Mouse (Mus musculus): ENCODE results near the gene Srebf1.
A peak's percentile ranks its signal among the peaks of the same experiment; 100 is the strongest.

The Srebf1 gene

DNA sequence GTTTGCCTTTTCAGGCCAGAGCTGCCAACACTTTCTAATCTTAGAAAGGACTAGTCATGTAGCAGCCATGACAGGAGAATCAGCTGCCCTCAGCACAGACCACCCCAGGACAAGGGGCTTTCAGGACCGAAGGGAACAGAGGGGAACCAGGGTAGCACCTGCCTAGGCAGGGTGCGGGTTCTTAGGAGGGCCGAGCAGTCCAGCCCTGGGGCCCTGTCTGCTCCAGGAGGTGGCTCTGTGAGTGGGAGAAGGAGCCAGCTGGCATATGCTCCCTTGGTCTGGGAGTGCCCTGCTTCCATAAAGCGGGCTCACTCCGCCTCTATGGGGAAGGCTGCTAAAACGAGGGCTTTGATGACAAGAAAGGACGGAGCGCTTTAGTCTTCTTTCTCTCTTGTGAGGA is 10.9 kb upstream of the Srebf1 start:
- peak; percentile 14 for DNase-seq

DNA sequence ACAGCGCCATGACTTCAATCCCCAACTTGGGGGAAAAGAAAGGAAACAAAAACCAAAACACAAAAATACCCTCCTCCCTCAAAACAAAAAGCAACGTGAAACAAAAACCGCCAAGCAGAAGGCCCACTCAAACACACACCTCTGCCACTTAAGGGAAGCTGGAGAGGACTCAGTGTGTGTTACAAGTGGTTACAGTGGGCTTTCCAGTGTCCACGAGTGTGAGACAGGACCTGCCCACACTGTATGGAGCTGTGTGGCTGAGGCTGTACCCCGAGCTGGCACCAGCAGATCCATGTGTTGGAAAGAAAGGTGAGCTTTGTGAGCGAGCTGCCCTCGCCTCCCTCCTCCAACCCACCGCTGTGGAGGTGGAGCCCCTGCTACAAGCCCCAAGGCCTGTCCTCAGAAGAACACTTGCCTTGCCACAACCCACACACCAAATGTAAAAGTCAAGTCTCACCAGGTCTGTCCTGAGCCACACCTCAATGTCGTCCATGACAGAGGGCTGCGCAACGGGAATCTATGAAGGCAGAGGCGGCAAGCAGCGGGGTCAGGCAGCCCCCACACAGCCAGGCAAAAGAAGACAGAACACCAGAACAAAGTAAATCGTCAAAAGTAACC is 10.2 kb upstream of the Srebf1 start:
- no peak for DNase-seq

DNA sequence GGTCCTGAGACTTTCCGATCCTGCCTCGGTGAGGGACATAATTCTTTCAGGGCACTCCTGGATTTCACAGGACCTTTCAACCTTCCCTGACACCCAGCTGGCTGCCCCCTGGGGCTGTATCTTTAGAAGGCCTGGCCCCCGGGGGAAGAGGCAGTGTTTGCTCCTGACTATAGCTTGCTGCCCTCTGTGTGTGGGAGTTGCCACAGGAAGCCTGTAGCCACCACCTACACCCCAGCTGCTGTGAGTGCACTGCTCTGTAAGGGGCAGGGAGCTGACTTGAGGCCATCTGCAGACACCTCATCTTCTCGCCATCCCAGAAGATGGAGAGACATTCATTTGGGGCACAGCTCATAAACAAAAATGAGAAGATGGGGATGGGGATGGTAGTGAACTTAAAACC is 9.6 kb upstream of the Srebf1 start:
- DNase-seq = no peak

DNA sequence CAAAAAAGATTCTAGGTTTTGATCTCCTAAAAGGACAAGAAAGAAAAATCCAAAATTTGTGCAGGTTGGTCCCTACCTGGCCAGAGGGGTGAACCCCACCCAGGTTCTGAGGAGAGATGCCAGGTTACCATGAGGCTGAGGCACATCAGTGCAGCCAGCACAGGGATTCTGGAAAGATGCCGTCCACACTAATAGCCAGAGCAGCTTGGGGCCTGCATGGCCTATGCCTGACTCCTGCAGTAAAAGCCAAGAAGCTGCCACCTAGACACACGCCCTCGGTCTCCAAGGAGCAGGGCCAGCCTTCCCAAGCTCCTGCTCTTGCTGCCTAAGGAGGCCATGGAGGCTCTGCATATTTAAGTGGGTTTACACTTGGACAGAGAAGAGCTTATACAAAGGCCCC is 8.9 kb upstream of the Srebf1 start:
- no peak for DNase-seq

DNA sequence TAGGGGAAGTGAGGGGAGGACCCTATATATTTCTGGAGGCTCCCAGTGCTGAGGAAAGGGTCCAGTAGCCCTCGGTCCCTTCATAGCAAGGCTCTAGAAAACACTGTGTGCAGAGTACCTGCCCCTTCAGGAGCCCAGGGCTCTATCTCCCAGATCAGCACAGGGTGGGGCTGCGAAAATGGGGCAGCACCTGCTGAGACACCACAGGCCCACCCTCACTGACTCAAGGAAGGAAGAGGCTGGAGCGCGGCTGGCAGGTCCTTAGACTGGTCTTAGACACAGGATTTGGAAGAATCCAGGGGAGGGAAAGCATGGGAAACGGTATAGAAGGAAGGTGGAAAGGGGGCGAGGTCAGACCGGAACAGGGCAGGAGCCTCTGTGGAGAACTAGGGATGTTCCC is 8.1 kb upstream of the Srebf1 start:
- DNase-seq = no peak

DNA sequence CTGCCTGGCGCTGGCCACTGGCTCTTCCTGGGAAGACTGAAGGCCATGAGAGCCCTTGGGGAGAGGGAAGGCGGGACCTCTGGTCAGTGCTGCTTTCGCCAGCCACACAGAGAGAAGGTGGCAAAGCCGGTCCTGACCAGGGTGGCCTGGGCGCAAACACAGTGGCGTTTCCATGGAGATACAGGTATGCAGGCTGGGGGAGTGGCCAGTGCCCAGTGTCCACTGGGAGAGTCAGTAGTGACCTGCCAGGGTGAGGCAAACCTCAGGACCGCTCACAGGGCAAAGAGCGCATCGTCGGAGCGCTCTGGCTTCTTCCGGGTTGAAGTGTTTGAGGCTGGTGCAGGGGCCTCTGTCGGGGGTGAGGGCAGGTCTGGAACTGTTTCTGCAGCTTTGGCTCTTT is 7.4 kb upstream of the Srebf1 start:
- DNase-seq = no peak

DNA sequence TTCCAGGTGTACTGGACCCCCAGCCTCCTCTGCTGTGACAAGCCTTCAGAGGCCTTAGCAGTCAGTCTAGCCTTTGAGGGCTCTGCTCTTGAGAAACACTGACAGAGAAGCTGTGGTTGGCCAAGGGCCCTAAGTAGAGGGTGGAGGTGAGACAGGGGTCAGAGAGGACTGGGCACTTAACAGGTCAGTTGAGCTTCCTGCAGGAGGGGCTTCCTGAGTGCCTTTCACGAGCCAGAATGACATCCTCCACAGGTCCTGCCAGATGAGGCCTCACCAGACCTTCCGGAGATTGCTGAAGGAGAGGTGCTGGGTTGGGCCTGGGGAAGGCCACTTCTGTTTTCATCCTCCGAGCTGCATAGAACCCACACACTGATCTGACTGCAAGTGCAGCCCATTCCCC is 6.1 kb upstream of the Srebf1 start:
- no peak for DNase-seq

DNA sequence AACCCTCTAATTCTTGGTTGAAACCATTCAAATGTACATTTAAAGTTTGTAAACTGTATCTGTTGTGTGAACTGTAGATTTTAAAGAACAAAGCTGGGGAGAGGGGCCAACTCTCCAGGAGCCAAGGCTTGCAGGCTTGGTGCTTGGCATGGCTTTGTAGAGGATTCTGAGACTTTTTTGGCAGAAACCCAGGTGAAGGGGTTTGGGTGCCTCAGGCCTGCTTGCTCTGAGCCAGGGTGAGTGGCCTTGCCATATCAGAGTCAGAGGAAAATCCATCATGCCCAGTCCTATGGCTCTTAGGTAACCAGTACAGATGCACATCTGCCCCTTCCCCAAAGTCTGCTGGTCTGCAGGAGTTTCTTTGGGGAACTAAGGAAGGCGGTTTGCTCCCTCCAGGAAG is 3.5 kb upstream of the Srebf1 start:
- no peak for DNase-seq

DNA sequence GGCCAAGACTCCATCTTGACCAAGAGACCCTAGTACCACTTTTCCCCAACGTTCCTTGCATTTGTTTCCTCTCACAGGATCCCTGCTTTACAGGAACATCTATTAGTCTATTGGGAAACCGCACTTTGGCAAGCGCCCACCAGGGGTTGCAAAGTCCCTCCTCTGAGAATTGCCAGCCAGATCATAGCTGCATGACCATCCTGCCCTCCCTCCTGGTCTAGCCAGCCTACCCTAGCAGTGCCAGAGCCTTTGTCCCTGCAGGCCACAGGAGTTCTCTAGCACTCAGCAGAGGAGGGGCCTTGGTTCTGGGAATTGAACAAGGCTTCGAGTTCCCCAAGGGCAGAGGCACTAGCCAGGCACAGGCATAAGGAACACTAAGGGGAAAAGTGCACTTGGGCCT is 2.3 kb upstream of the Srebf1 start:
- DNase-seq = peak; percentile 50

DNA sequence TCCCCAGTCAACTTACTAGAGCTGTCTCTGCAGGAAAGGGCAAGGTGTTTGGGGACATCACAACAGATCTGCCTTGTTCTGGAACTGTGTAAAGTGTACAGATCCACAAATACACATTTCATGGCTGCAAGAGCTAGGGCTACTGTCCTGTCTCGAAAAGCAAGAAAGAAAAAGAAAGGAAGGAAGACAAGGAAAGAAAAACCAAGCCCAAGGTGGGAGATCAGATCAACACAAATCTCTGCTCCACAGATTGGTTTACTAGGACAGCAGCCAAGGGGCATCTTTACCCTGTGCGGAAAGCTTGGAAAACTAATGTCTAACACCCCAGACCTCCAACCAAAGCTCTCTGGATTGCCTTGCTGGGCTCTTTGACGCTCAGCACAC is 304 bp downstream of the Srebf1 start:
- DNase-seq = no peak

DNA sequence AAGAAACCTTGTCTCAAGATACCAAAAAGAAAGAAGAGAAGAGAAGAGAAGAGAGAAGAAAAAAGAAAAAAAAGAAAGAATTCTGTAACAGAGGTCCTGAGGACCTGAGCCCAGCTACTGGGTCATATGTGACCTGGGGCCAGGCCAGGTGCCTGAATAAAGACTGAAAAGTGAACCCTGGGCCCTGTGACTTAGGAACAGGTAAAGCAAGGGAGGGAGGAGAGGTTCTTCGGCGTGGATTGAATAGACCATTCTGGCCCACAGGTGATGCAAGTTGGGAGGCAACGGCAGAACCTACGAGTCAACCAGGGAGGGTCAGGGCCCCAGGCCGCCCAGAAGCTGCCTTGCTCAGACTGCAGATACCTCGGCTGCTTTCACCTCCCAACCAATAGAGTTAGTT is 956 bp downstream of the Srebf1 start:
- DNase-seq = no peak

DNA sequence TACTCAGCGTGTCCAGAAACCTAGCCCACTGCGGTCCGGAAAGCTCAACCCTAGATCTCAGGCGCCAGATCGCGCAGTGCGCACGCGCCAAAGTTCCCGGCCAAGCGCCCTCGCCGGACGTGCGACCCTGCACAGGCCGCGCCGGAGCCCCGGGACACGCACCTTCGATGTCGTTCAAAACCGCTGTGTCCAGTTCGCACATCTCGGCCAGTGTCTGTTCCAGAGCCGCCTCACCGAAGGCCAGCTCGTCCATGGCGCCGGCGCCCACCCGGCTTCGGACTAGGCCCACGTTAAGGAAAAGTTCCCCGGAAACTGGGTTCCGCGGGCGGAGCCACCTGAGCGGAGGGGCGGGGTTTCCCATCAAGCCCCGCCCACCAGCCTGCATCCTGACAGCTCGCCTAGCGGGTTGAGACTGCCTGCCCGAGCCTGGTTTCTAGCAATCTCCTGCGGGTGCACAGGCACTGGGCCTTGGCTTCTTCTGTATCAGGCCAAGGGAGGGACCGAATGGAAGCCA is 2.0 kb downstream of the Srebf1 start:
- peak; percentile 93 for DNase-seq

DNA sequence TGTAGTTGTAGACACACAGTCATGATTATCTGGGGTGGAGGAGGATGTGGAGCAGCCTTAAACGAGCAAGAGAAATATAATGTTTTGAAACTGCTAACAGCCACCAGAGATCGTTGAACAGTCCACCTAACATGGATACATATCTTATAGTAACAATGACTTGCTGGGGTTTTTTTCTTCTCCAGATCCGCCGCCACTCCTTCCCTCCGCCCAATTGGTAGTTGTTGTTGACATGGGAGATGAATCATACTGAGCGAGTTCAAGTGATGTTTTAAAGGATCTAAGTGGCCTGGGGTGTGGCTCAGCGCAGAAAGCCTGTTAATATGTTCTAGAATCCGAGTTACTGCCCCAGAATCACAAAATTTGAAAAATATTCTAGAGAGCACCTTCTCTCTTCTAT is 2.8 kb downstream of the Srebf1 start:
- no peak for DNase-seq

DNA sequence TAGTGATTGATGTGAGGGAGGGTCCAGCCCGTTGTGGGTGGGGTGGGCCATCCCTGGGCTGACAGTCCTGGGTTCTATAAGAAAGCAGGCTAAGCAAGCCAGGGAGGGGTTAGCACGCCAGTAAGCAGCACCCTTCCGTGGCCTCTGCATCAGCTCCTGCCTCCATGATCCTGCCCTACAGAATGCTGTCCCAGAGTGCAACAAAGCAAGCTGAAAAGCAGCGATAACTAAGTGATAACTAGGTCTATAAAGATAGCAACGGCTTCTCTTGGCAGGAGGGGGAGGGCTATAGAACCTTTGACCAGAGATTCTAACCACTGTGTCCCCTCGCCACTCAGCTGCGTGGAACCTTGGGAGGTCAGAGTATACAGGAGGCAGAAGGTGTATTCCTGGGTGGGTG is 4.9 kb downstream of the Srebf1 start:
- no peak for DNase-seq

DNA sequence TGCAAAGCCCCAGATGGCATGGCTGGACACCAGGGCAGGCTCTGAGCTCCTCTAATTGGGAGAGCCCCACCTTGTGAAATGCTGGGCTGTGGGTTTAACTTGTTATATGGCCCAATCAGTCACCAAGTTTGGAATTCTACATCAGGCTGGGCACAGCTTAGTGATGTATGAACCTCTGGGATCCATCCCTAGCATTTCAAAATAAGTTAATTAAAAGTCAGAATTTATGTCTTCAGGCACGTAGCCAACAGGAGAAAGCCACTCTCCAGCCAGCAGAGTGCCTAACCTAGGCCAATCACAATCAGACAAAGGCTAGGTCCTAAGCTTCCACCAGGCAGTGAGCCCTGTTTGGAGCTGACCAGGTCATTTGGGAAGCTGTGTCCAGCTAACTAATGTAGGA is 5.7 kb downstream of the Srebf1 start:
- no peak for DNase-seq

DNA sequence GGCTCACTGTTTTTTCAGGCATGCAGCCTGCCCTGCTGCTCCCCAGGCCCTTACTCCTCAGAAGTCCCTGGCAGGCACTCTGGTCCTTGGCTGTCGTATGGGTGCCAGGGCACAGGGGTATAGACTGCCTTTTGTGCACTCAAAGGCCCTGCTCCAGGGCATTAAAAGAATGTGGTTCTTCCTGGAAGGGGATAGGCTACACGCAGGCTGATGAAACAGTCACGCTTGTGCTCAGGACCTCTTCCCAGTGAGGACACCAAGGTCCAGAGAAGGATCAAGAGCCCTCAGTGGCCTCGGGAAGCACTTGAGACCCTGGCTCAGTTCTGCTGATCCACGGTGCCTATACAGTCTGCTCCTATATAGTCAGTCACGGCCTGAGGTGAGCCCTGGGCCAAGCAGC is 9.1 kb downstream of the Srebf1 start:
- no peak for DNase-seq

DNA sequence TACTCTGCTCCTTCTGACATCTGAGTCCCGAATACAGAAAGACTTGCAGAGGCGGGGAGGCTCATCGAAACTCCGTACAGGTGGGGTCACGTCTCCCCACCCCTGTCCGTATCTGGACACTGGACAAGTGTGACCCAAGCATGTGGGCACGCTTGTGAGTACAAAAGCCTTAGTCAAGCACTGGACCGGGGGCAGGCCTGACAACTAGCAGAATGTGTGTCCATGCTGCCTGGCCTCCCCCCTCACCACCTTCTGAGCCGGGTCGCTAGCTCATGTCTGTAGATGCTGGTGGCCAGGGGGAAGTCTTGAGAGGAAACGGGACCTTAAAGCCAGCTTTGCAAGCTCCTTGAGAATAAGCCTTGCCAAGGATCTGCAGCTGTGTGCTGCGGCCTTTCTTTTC is 10.6 kb downstream of the Srebf1 start:
- no peak for DNase-seq

DNA sequence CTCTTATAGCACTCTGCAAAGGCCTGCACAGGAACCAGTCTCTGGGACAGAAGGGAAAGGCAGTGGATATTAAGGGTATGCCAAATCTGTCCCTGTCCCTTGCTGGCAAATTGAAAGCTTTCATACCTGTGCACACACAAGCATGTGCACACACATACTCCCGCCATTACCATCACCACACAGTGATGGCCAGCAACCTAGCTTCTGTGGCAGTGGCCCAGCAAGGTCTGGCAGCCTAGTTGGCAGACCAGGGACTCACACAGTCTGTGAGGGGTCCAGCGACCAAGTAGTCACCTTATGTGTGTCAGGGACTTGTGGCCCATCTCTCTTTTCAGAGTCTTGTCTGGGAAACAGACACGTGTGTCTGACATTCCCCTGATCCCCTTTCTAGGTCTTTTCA is 11.2 kb downstream of the Srebf1 start:
- no peak for DNase-seq

DNA sequence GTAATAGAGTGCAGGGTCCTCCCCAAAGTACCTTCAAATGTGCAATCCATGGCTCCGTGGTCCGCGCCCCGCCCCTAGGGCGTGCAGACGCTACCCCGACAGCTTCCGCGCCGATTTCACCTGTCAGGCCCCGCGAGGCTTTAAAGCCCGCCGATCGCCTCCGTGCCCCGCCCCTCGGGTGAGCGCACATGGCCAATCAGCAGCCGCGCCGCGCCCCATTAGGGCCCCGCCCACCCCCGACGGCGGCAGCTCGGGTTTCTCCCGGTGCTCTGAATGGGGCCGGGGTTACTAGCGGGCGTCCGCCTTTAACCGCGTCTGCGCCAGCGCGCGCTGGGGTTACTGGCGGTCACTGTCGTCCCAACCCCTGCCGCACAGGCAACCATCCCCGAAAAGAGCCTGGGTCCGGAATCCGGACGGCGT is 12.1 kb downstream of the Srebf1 start:
- DNase-seq = peak; percentile 97

DNA sequence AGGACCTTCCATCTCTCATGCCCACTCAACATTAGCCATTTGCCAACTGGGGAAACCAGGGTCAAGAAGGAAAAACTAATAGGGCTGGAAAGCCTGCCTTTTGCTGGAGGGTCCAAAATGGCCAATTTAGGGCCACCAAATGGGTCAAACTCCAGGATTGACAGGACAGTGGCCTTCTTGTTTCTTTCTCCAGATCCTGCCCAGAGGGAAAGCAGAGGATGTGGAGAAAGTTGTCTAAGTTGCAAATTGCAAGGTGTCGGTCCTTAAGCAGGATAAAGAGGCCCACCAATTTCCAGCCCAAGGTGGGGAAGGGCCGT is 12.5 kb downstream of the Srebf1 start:
- DNase-seq = no peak

DNA sequence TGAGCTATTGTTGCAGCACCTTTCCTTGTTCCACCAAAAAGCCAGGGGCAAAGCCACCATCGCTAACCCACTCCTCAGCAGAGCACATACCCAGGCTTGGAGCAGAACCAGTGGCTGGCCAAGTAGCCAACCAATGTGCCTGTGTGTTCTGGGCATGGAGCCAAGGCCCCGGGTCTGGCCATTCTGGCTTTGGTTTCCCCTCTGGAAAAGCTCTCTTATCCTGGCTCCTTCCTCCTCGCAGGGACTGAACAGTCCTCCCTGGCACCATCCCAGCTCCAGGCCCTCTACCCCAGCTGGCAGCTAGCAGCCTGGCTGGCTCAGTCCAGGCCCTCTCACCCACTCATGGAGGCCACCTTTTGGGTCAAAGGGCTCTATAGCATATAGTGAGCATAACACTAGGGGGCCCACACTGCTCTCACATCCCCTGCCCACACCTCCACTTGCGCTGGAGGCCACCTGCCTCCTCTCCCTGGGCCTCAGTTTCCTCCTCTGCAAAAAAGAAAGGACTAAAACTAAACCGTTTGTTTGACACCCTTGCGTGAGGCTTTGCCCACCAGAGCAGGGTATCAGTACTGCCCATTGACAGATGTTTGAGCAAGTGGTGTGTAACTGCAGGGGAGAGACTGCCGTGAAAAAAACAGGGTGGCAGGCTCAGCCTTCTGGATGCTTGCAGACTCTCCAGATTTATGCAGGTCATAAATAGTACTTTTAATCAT is 13.0 kb downstream of the Srebf1 start:
- peak; percentile 83 for DNase-seq

DNA sequence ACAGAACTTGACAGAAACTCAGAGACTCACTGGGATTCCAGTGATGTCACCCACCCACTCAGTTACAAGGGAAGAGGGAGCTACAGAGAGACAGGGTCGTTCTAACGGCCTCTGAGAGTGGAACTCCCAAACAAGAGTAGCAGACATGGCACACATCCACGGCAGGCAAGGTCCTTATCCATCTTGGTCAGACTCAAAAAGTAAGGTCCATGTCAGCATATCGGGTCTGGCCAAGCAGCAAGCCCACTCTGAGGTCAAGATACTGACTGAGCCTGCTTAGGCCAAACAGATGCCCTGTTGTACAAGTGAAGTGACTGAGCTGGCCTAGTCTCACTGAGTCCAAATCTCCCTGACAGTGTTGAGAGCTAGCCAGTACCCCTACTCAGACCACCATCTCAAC is 13.7 kb downstream of the Srebf1 start:
- DNase-seq = peak; percentile 33

DNA sequence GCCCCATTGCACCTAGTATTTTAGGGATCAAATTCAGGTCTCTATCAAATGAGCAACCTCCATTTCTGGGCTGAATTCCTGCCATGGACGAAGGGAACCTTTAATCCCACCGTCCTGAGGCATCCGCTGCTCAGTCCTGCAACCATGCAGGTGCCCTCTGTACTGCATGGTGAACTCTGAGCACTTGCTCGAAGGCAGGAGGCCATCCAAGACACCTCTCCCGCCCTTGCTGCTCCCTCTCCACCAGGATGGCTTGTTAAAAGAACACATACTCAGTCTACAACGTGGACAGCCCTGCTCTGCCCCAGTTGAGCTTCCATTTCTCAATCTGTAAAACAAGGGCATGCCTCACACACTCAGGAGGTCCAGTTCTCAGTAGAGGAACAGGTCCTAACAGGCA is 14.2 kb downstream of the Srebf1 start:
- DNase-seq = no peak

DNA sequence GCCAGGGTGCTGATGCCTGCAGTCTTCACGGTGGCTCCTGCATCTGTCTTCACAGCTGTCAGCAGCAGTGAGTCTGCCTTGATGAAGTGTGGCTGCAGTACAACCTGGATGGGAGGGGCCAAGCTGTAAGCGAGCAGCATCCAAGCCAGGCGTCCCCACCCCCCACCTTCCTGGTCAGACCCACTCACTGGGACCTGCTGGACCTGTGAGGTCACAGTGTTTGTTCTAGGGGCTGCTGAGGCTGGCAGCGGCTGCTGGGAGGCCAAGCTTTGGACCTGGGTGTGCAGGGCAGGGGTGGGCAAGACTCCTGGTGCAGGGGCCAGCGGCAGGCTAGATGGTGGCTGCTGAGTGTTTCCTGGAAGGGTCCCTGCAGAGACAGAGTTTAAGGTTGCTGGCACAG is 16.2 kb downstream of the Srebf1 start:
- DNase-seq = no peak

DNA sequence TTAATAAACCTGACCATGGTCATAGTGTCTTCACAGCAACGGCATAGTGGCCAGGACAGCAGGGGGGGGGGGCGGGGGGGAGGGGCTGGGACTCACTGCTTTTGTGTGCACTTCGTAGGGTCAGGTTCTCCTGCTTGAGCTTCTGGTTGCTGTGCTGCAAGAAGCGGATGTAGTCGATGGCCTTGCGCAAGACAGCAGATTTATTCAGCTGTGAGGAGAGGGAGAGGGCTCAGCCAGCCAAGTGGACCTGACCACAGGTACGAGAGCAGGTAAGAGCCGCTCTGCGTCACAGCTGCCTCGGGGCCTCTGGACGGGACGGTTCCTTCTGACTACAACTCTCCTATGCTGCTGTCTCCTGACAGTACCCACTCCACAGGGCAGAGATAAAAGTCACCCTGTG is 17.4 kb downstream of the Srebf1 start:
- DNase-seq = no peak
